ENCODE assay signal across 31 mouse cellular contexts in the genomic region with DNA sequence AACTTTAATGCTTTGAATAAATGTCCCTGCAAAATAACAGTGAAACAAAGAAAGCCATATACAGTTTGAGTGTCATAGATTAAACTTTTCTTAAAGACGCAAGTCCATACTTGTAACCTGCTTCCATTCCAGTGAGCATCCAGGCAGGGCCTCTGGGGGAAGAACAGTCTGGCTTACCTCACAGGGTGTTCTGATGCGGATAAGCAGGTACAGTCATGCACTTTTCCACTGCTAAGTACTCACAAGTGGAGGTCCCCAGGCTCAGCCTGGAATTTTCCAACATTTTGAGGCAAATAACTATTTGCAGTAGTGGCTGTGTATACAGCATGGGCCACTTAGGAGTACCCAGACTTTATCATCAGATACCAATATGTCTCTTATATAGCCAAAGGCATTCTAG.
"Had no signal": no experiment of that assay in that cellular context is flagged by ENCODE, and none has a peak within 500 bp of the region (broad histone marks: within the 10 kb centered on the region; RNA-seq: fewer than 3 reads in every experiment).

No protein-coding gene starts in this region.

- DNase-seq: left cerebral cortex, postnatal 4 days; liver; liver, embryonic 13.5 days; liver, postnatal 0 days; lung, adult 18-20 months; lung, adult 2 months; lung, embryonic 14.5 days; lung, postnatal 10 days; lung, postnatal 14 days; lung, postnatal 4 days; midbrain, embryonic 14.5 days had no signal

- H3K9me3 ChIP-seq: limb, embryonic 10.5 days; limb, embryonic 12.5 days; limb, embryonic 13.5 days; limb, embryonic 15.5 days; liver, embryonic 12.5 days; liver, embryonic 13.5 days; liver, embryonic 15.5 days; lung, embryonic 15.5 days; midbrain, embryonic 10.5 days; midbrain, embryonic 12.5 days; midbrain, embryonic 13.5 days; midbrain, embryonic 15.5 days; neural tube, embryonic 12.5 days had no signal

- H3K27ac ChIP-seq: left cerebral cortex, adult 2 months; limb, embryonic 10.5 days; limb, embryonic 12.5 days; limb, embryonic 13.5 days; limb, embryonic 15.5 days; liver, embryonic 12.5 days; liver, embryonic 13.5 days; liver, embryonic 14.5 days; liver, embryonic 15.5 days; lung, embryonic 15.5 days; macrophage; midbrain, embryonic 10.5 days; midbrain, embryonic 12.5 days; midbrain, embryonic 13.5 days; midbrain, embryonic 15.5 days; neural tube, embryonic 12.5 days had no signal

- H3K9ac ChIP-seq: limb, embryonic 12.5 days; limb, embryonic 13.5 days; limb, embryonic 15.5 days; liver, embryonic 12.5 days; liver, embryonic 13.5 days; liver, embryonic 14.5 days; liver, embryonic 15.5 days; liver, postnatal 0 days; lung, embryonic 14.5 days; lung, embryonic 15.5 days; midbrain, embryonic 12.5 days; midbrain, embryonic 13.5 days; midbrain, embryonic 15.5 days; neural tube, embryonic 12.5 days had no signal

- H3K4me2 ChIP-seq: limb, embryonic 12.5 days; limb, embryonic 13.5 days; limb, embryonic 15.5 days; liver, embryonic 11.5 days; liver, embryonic 12.5 days; liver, embryonic 13.5 days; liver, embryonic 15.5 days; lung, embryonic 14.5 days; lung, embryonic 15.5 days; midbrain, embryonic 11.5 days; midbrain, embryonic 12.5 days; midbrain, embryonic 13.5 days; midbrain, embryonic 15.5 days; neural tube, embryonic 12.5 days had no signal

- ATAC-seq: liver, embryonic 12.5 days; liver, postnatal 0 days; midbrain, embryonic 13.5 days; midbrain, embryonic 15.5 days; midbrain, embryonic 16.5 days had no signal

- H3K4me1 ChIP-seq: limb, embryonic 10.5 days; limb, embryonic 12.5 days; limb, embryonic 13.5 days; limb, embryonic 15.5 days; liver, embryonic 12.5 days; liver, embryonic 13.5 days; liver, embryonic 15.5 days; lung, embryonic 15.5 days; midbrain, embryonic 10.5 days; midbrain, embryonic 12.5 days; midbrain, embryonic 13.5 days; midbrain, embryonic 15.5 days; neural tube, embryonic 12.5 days had no signal

- H3K27me3 ChIP-seq: limb, embryonic 12.5 days; limb, embryonic 13.5 days; limb, embryonic 15.5 days; liver, embryonic 12.5 days; liver, embryonic 13.5 days; liver, embryonic 15.5 days; lung, embryonic 15.5 days; megakaryocyte, embryonic 14.5 days; midbrain, embryonic 12.5 days; midbrain, embryonic 13.5 days; midbrain, embryonic 15.5 days; neural tube, embryonic 12.5 days had no signal

- H3K4me3 ChIP-seq: left cerebral cortex, adult 2 months; limb, embryonic 10.5 days; limb, embryonic 12.5 days; limb, embryonic 13.5 days; limb, embryonic 15.5 days; liver, embryonic 12.5 days; liver, embryonic 13.5 days; liver, embryonic 15.5 days; lung, embryonic 15.5 days; megakaryocyte, embryonic 14.5 days; midbrain, embryonic 10.5 days; midbrain, embryonic 12.5 days; midbrain, embryonic 13.5 days; midbrain, embryonic 15.5 days; myocyte; neural tube, embryonic 12.5 days had no signal
